Mouse (Mus musculus): ENCODE data around the gene C1qbp.

GRCm38 (mm10) chr11:70980751-70981510, 1.9 kb downstream of the C1qbp start:
- TF ChIP-seq GATA1 (IDR thresholded peaks at IDR 0.05; ENCODE audit: low read length): no peak
- TF ChIP-seq TAL1 (IDR thresholded peaks at IDR 0.05; ENCODE audit: low read length): no peak
